Mouse (Mus musculus) heart, postnatal 0 days (tissue): ENCODE data around the gene Hpse2.

Source experiments
- CTCF ChIP-seq: IDR thresholded peaks from 2 replicates; pipeline ENCODE4 v1.5.1; 2016; ENCODE audit warnings: antibody characterized with exemption, control low read depth, low read depth
- EP300 ChIP-seq: IDR thresholded peaks from 2 replicates; pipeline ENCODE4 v1.6.1; 2016; ENCODE audit warnings: antibody characterized with exemption, low read depth

DNA sequence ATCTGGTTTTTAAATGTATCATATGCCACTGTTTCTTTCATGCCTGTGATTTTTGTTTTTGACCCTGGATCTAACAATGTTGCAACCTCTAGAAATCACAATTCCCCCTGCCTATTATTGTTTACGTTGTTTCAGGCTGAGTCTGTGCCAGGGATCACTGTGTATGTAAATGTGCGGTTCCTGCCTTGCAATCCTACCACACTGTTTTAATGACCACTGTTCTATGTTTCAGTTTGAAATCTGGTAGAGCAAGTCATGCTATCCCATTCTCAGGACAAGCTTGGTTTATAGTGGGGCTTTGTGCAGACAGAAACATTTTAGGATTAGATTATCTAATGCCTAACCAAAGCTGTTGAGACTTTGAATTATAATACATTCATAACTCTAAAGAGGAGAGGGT is 571.9 kb downstream of the Hpse2 start:
- TF ChIP-seq CTCF (no peak), EP300 (no peak)
